Mouse (Mus musculus) ovary, adult 10 weeks (tissue): ENCODE data around the gene Parp8. TPM values are rescaled to one million over a fixed set of nuclear protein-coding genes. Genes with fewer than 3 reads are reported as not detected.

Source experiments
- polyA plus RNA-seq: library from polyadenylated mRNA; stranded (reverse); fragments of 350-450 nt; fragmentation: Illumina TruSeq; extraction: RNeasy Lipid Tissue Mini Kit (QIAGEN cat#74804); gene quantifications from one replicate; pipeline ENCODE4 v1.2.3, GENCODE M21; 2014

Parp8 gene
- 32.5 TPM for polyA plus RNA-seq

GRCm38 (mm10) chr13:117025226-117026067 lies at the start of gene Parp8:
Gene Parp8 (minus strand): TSS chr13:117025537.

Other genes with a start within 250 kb of the Parp8 start
- 258 TPM for gene Emb, start 183.0 kb upstream of the Parp8 start, polyA plus RNA-seq
- gene Gm17509, start 195.5 kb upstream of the Parp8 start, polyA plus RNA-seq = not detected